Mouse (Mus musculus) bone marrow macrophage, adult 2 months (primary cell): ENCODE data around the gene Gm10272.

Source experiments
- CTCF ChIP-seq: IDR thresholded peaks from 2 replicates; pipeline ENCODE4 v1.5.1; 2012; ENCODE audit warnings: low read depth, mild to moderate bottlenecking, low read length, moderate library complexity
- POLR2A ChIP-seq: IDR thresholded peaks from 2 replicates; pipeline ENCODE4 v1.6.1; 2012; ENCODE audit warnings: mild to moderate bottlenecking, low read depth, low read length, borderline replicate concordance

GRCm38 (mm10) chr10:77709831-77710230, 3.4 kb downstream of the Gm10272 start:
- TF ChIP-seq CTCF = no peak
- no peak for TF ChIP-seq POLR2A
